Mouse (Mus musculus) lung, adult 2 months (tissue): ENCODE measurements at regions not wholly inside any gene's neighbourhood (a gene's known extent, or its start where the extent isn't known, plus 50 kb on each side); places are given as distances from the start of the nearest gene placed in this dataset.

Experiments used
- CTCF ChIP-seq: fragments of 200-500 bp; IDR thresholded peaks from 2 replicates; pipeline ENCODE4 v1.5.1; 2011; ENCODE audit warnings: mild to moderate bottlenecking, low read length, control low read depth; ENCODE audit not compliant: insufficient read depth
- POLR2A ChIP-seq: fragments of 200-500 bp; IDR thresholded peaks from 2 replicates; pipeline ENCODE4 v1.6.1; 2011; ENCODE audit warnings: low read depth, mild to moderate bottlenecking, control low read depth, low read length, borderline replicate concordance; ENCODE audit errors: extremely low read depth

DNA sequence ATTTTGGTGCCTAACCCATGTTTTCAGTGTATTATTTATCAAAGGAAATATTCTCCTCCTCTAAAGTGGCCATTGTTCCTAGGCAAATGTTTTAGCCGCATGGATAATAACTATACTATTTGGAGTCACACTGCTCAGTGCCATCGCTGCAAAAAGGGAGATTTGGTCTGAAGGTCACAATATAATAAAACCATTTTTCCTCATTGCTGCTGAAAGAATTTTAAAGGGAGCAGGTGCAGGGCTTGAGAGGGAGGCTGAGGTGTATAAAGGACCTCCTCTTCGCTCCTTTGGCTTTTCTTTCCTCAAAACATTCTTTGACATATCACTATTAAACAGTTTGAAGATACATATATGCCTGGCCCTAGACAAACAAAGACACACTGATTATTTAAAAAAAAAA lies 435.9 kb upstream of the Sox9 start:
- TF ChIP-seq CTCF: no peak
- no peak for TF ChIP-seq POLR2A
